12 mouse cellular contexts compared by ENCODE assay signal in genomic region chr14:29707561-29708335, GRCm38 (mm10). TPM values are rescaled to one million over a fixed set of nuclear protein-coding genes. Genes with fewer than 3 reads are reported as not detected.
A peak's percentile ranks its signal among the peaks of the same experiment; 100 is the strongest.
DNase-seq lines count a peak whose midpoint lies in the region; ATAC-seq and TF ChIP-seq lines count a peak whose summit lies in the region.
"Had no signal": no experiment of that assay in that cellular context is flagged by ENCODE, and none has a peak within 500 bp of the region (broad histone marks: within the 10 kb centered on the region; RNA-seq: fewer than 3 reads in every experiment).

No protein-coding gene starts in this region.

- no peak for TF ChIP-seq POLR2A in heart, adult 2 months (IDR thresholded peaks at IDR 0.05; ENCODE audit: insufficient read depth, low read depth, low read length)

- no peak overlapping the region for H3K9ac ChIP-seq in heart, embryonic 12.5 days
- no peak overlapping the region for H3K9ac ChIP-seq in heart, adult 2 months (ENCODE audit: low read depth, low read length)
- no peak overlapping the region for H3K9ac ChIP-seq in midbrain, embryonic 14.5 days (replicated peaks; ENCODE audit: low read length)
- H3K9ac ChIP-seq: intestine, embryonic 15.5 days had no signal

- no peak for ATAC-seq in heart, embryonic 12.5 days (ENCODE audit: insufficient number of reproducible peaks, low FRiP score)
- ATAC-seq in midbrain, embryonic 14.5 days (ENCODE audit: low FRiP score, low TSS enrichment), result no peak
- ATAC-seq: intestine, embryonic 15.5 days had no signal

- 34% methylated on average over 18 of the region's 18 CpGs for WGBS in heart, embryonic 12.5 days
- WGBS in heart, adult 2 months, result 31% methylated on average over 18 of the region's 18 CpGs
- WGBS in midbrain, embryonic 14.5 days, result 29% methylated on average over 18 of the region's 18 CpGs

- no peaks in the 10 kb centered on the region for H3K9me3 ChIP-seq in heart, embryonic 12.5 days (replicated peaks)
- no peaks in the 10 kb centered on the region for H3K9me3 ChIP-seq in midbrain, embryonic 14.5 days (ENCODE audit: control insufficient read depth, low read length)
- H3K9me3 ChIP-seq: intestine, embryonic 15.5 days had no signal

- no peak overlapping the region for H3K27ac ChIP-seq in heart, embryonic 12.5 days (ENCODE audit: poor library complexity, severe bottlenecking)
- no peak overlapping the region for H3K27ac ChIP-seq in heart, adult 2 months
- no peak overlapping the region for H3K27ac ChIP-seq in midbrain, embryonic 14.5 days (replicated peaks; ENCODE audit: low read depth, low read length)
- H3K27ac ChIP-seq: intestine, embryonic 15.5 days had no signal

- intact Hi-C loops in heart, adult 2 months (cut with DNase I), result no loop called here

- TF ChIP-seq EP300 in heart, adult 2 months (IDR thresholded peaks at IDR 0.05; ENCODE audit: insufficient read depth, low read depth, low read length), result no peak

- peaks cover 32% of the 10 kb centered on the region for H3K27me3 ChIP-seq in heart, embryonic 12.5 days (replicated peaks)
- no peaks in the 10 kb centered on the region for H3K27me3 ChIP-seq in heart, adult 2 months (ENCODE audit: control insufficient read depth, insufficient read depth, low read length)
- H3K27me3 ChIP-seq in midbrain, embryonic 14.5 days (ENCODE audit: control insufficient read depth, insufficient read depth, low read length), result no peaks in the 10 kb centered on the region

- H3K4me1 ChIP-seq in heart, embryonic 12.5 days (replicated peaks), result peaks cover 8% of the 10 kb centered on the region
- no peaks in the 10 kb centered on the region for H3K4me1 ChIP-seq in heart, adult 2 months (ENCODE audit: control insufficient read depth, insufficient read depth, low read length)
- H3K4me1 ChIP-seq in midbrain, embryonic 14.5 days (ENCODE audit: control insufficient read depth, insufficient read depth, low read length), result 0 out of 2 replicates have a peak, but pooled peaks cover 8% of the 10 kb centered on the region
- H3K4me1 ChIP-seq: intestine, embryonic 15.5 days had no signal

- TF ChIP-seq CTCF in heart, adult 2 months (IDR thresholded peaks at IDR 0.05), result no peak

- H3K79me2 ChIP-seq in heart, adult 2 months (replicated peaks; ENCODE audit: control insufficient read depth, insufficient read depth, low read length), result no peaks in the 10 kb centered on the region

- H3K36me3 ChIP-seq in heart, embryonic 12.5 days, result no peaks in the 10 kb centered on the region
- no peaks in the 10 kb centered on the region for H3K36me3 ChIP-seq in heart, adult 2 months (ENCODE audit: control insufficient read depth, insufficient read depth, low read length)
- no peaks in the 10 kb centered on the region for H3K36me3 ChIP-seq in midbrain, embryonic 14.5 days (ENCODE audit: control insufficient read depth, insufficient read depth, low read length)
- H3K36me3 ChIP-seq: intestine, embryonic 15.5 days had no signal

- no peak for DNase-seq in heart, adult 2 months
- DNase-seq in ES-CJ7 (ENCODE audit: low read depth, low spot score), result peak; percentile 3
- DNase-seq in ZHBTc4 (ENCODE audit: low read depth, low spot score), result peak; percentile 23
- peak; percentile 48 for DNase-seq in midbrain, embryonic 14.5 days
- no peak for DNase-seq in gastrocnemius, postnatal 4 days (ENCODE audit: low spot score in 2 of 2)
- no peak for DNase-seq in urinary bladder, postnatal 14 days (ENCODE audit: low spot score)
- DNase-seq: adrenal gland, adult 8-10 months; gastrocnemius, postnatal 36 days; lung, postnatal 10 days had no signal

- H3K4me3 ChIP-seq in heart, embryonic 12.5 days, result no peak overlapping the region
- H3K4me3 ChIP-seq in heart, adult 2 months, result no peak overlapping the region
- no peak overlapping the region for H3K4me3 ChIP-seq in midbrain, embryonic 14.5 days (replicated peaks; ENCODE audit: low read depth, low read length)
- H3K4me3 ChIP-seq: intestine, embryonic 15.5 days had no signal

- peak overlapping the region; percentile 23 for H3K4me2 ChIP-seq in heart, embryonic 12.5 days
- peak overlapping the region; percentile 27 for H3K4me2 ChIP-seq in midbrain, embryonic 14.5 days (ENCODE audit: low read length)
- H3K4me2 ChIP-seq: intestine, embryonic 15.5 days had no signal

RNA-seq across cellular contexts. Expression of gene Cacna2d3, which starts 13.9 kb away (rescaled TPM):
- polyA plus RNA-seq in heart, embryonic 12.5 days (2016; fragmentation: Nextera tagmentation; extraction: Ambion mirVana), result 0.85 and 1.3 TPM in 2 replicates
- under 1 TPM; 0.61 to 0.70 TPM for total RNA-seq in heart, adult 2 months (2021)
- 0.78 and 1.5 TPM in 2 replicates for polyA plus RNA-seq in heart, adult 2 months (2012; rRNA removed)
- polyA plus RNA-seq in midbrain, embryonic 14.5 days (2014; fragmentation: Nextera tagmentation; extraction: Ambion mirVana), result 28.3 and 38.5 TPM in 2 replicates
- total RNA-seq in gastrocnemius, postnatal 4 days (2021), result 1 to 10 TPM; 1.9 to 2.1 TPM
- total RNA-seq: liver, adult 2 months had no signal
- polyA plus RNA-seq: liver, adult 2 months had no signal

Comparison
In these comparisons a context has a peak if more than half of its experiments do, and no peak if none do; other contexts are left out.
1. DNase-seq: peak in ES-CJ7 (single experiment), ZHBTc4 (single experiment) and midbrain, embryonic 14.5 days (single experiment); none in heart, adult 2 months (0 of 2), gastrocnemius, postnatal 4 days (0 of 2) and urinary bladder, postnatal 14 days (single experiment).
2. RNA of gene Cacna2d3, which starts 13.9 kb away (polyA plus RNA-seq): 28.3 to 38.5 TPM in midbrain, embryonic 14.5 days; 0.85 to 1.3 TPM in heart, embryonic 12.5 days and 0.78 to 1.5 TPM in heart, adult 2 months; every median in the first group is over 10 times any median in the second.